ENCODE assay signal across 7 mouse cellular contexts in genomic region chr14:54583681-54584338, GRCm38 (mm10). TPM values are rescaled to one million over a fixed set of nuclear protein-coding genes. Genes with fewer than 3 reads are reported as not detected.
DNase-seq lines count a peak whose midpoint lies in the region; ATAC-seq and TF ChIP-seq lines count a peak whose summit lies in the region.

No protein-coding gene starts in this region.

- H3K36me3 ChIP-seq in testis, adult 2 months (ENCODE audit: control insufficient read depth, insufficient read depth, low read length): no peaks in the 10 kb centered on the region
- peaks cover 21% of the 10 kb centered on the region for H3K36me3 ChIP-seq in intestine, embryonic 14.5 days (ENCODE audit: control insufficient read depth, insufficient read depth, low read length)
- peaks cover 25% of the 10 kb centered on the region; the same call in 1 of the 2 replicates for H3K36me3 ChIP-seq in lung, embryonic 15.5 days

- H3K4me3 ChIP-seq in testis, adult 2 months (ENCODE audit: control insufficient read depth, low read depth, low read length): no peak overlapping the region
- no peak overlapping the region for H3K4me3 ChIP-seq in intestine, embryonic 14.5 days (ENCODE audit: low read depth, low read length)
- H3K4me3 ChIP-seq in lung, embryonic 15.5 days: no peak overlapping the region

- H3K4me1 ChIP-seq in testis, adult 2 months (ENCODE audit: control insufficient read depth, insufficient read depth, low read length): no peaks in the 10 kb centered on the region
- peaks cover 3% of the 10 kb centered on the region; the same call in 1 of the 2 replicates for H3K4me1 ChIP-seq in intestine, embryonic 14.5 days (replicated peaks; ENCODE audit: control insufficient read depth, insufficient read depth, low read length)
- H3K4me1 ChIP-seq in lung, embryonic 15.5 days: 0 out of 2 replicates have a peak, but pooled peaks cover 2% of the 10 kb centered on the region

- peak; percentile 81 for ATAC-seq in erythroblast, adult 5-6 weeks (replicated peaks; ENCODE audit: low FRiP score, poor library complexity, severe bottlenecking)
- ATAC-seq in intestine, embryonic 14.5 days (replicated peaks; ENCODE audit: low FRiP score, low TSS enrichment, low read depth): peak; percentile 67
- ATAC-seq in lung, embryonic 15.5 days (ENCODE audit: borderline replicate concordance, extremely low read depth, low FRiP score, low TSS enrichment): peak; percentile 71; the same call in 1 of the 2 replicates

- no peak overlapping the region for H3K27ac ChIP-seq in testis, adult 2 months (ENCODE audit: control insufficient read depth, insufficient read depth, low read depth, low read length)
- H3K27ac ChIP-seq in intestine, embryonic 14.5 days (ENCODE audit: low read depth): peak overlapping the region; percentile 59
- no peak overlapping the region for H3K27ac ChIP-seq in lung, embryonic 15.5 days

- TF ChIP-seq POLR2A in testis, adult 2 months (IDR thresholded peaks at IDR 0.05; ENCODE audit: control insufficient read depth, low read depth, low read length): no peak

- no peaks in the 10 kb centered on the region for H3K27me3 ChIP-seq in testis, adult 2 months (ENCODE audit: control insufficient read depth, insufficient read depth, low read length)
- H3K27me3 ChIP-seq in intestine, embryonic 14.5 days (replicated peaks; ENCODE audit: control insufficient read depth, insufficient read depth, low read length): no peaks in the 10 kb centered on the region
- H3K27me3 ChIP-seq in lung, embryonic 15.5 days: no peaks in the 10 kb centered on the region

- TF ChIP-seq CTCF in testis, adult 2 months (IDR thresholded peaks at IDR 0.05; ENCODE audit: control insufficient read depth, insufficient read depth, insufficient replicate concordance, low read depth, low read length): peak; percentile 57; the same call in 1 of the 2 replicates

- H3K9me3 ChIP-seq in intestine, embryonic 14.5 days (ENCODE audit: control insufficient read depth, low read length): no peaks in the 10 kb centered on the region
- H3K9me3 ChIP-seq in lung, embryonic 15.5 days: no peaks in the 10 kb centered on the region

- no peak overlapping the region for H3K9ac ChIP-seq in intestine, embryonic 14.5 days (ENCODE audit: low read length)
- no peak overlapping the region for H3K9ac ChIP-seq in lung, embryonic 15.5 days

- no peak for DNase-seq in testis, postnatal 14 days (ENCODE audit: low spot score)
- peak; percentile 57 for DNase-seq in adrenal gland, postnatal 25 days
- peak; percentile 80 for DNase-seq in intestine, embryonic 14.5 days (ENCODE audit: low spot score)
- peak; percentile 69 for DNase-seq in retina, postnatal 7 days (ENCODE audit: low read depth, low spot score)

- H3K4me2 ChIP-seq in intestine, embryonic 14.5 days (ENCODE audit: low read length): 0 out of 2 replicates have a peak overlapping the region, but pooled peaks have one; percentile 3
- 0 out of 2 replicates have a peak overlapping the region, but pooled peaks have one; percentile 10 for H3K4me2 ChIP-seq in lung, embryonic 15.5 days

- 29% methylated on average over 7 of the region's 7 CpGs for WGBS in intestine, embryonic 14.5 days
- WGBS in lung, embryonic 15.5 days: 23% methylated on average over 7 of the region's 7 CpGs

RNA-seq across cellular contexts. Expression of gene Ajuba, which starts 6.5 kb away (rescaled TPM):
- 10.0 and 12.5 TPM in 2 replicates for polyA plus RNA-seq in testis, adult 2 months (2012; rRNA removed)
- 19.6 and 24.2 TPM in 2 replicates for total RNA-seq in adrenal gland, postnatal 25 days (2021)
- total RNA-seq in erythroblast, adult 5-6 weeks (2015; ENCODE audit: low replicate concordance): not detected in 2 replicates
- 0.85 TPM in 1 of 2 replicates, not detected in the other for total RNA-seq in erythroblast, adult 5-6 weeks (2017; ENCODE audit: low replicate concordance)
- 14.5 and 19.0 TPM in 2 replicates for polyA plus RNA-seq in intestine, embryonic 14.5 days (2014; fragmentation: Nextera tagmentation; extraction: Ambion mirVana)
- 49.0 and 52.8 TPM in 2 replicates for polyA plus RNA-seq in lung, embryonic 15.5 days (2015; fragmentation: Nextera tagmentation; extraction: Ambion mirVana)

RNA-seq across cellular contexts. Expression of gene 4931414P19Rik, which starts 22.0 kb away (rescaled TPM):
- 2.1 and 3.5 TPM in 2 replicates for polyA plus RNA-seq in testis, adult 2 months (2012; rRNA removed)
- total RNA-seq in adrenal gland, postnatal 25 days (2021): 7.9 and 12.2 TPM in 2 replicates
- 1.3 and 4.4 TPM in 2 replicates for total RNA-seq in erythroblast, adult 5-6 weeks (2015; ENCODE audit: low replicate concordance)
- 1.0 and 1.4 TPM in 2 replicates for total RNA-seq in erythroblast, adult 5-6 weeks (2017; ENCODE audit: low replicate concordance)
- 6.6 and 7.1 TPM in 2 replicates for polyA plus RNA-seq in intestine, embryonic 14.5 days (2014; fragmentation: Nextera tagmentation; extraction: Ambion mirVana)
- polyA plus RNA-seq in lung, embryonic 15.5 days (2015; fragmentation: Nextera tagmentation; extraction: Ambion mirVana): 8.6 and 8.8 TPM in 2 replicates

RNA-seq across cellular contexts. Expression of gene Haus4, which starts 29.4 kb away (rescaled TPM):
- 107 and 125 TPM in 2 replicates for polyA plus RNA-seq in testis, adult 2 months (2012; rRNA removed)
- total RNA-seq in adrenal gland, postnatal 25 days (2021): 29.5 and 32.5 TPM in 2 replicates
- 13.0 and 30.6 TPM in 2 replicates for total RNA-seq in erythroblast, adult 5-6 weeks (2015; ENCODE audit: low replicate concordance)
- 39.4 and 42.9 TPM in 2 replicates for total RNA-seq in erythroblast, adult 5-6 weeks (2017; ENCODE audit: low replicate concordance)
- 57.9 and 58.2 TPM in 2 replicates for polyA plus RNA-seq in intestine, embryonic 14.5 days (2014; fragmentation: Nextera tagmentation; extraction: Ambion mirVana)
- polyA plus RNA-seq in lung, embryonic 15.5 days (2015; fragmentation: Nextera tagmentation; extraction: Ambion mirVana): 58.1 and 68.7 TPM in 2 replicates

RNA-seq across cellular contexts. Expression of gene Psmb5, which starts 34.0 kb away (rescaled TPM):
- polyA plus RNA-seq in testis, adult 2 months (2012; rRNA removed): 87.4 and 106 TPM in 2 replicates
- total RNA-seq in adrenal gland, postnatal 25 days (2021): 360 and 367 TPM in 2 replicates
- 47.7 and 51.0 TPM in 2 replicates for total RNA-seq in erythroblast, adult 5-6 weeks (2015; ENCODE audit: low replicate concordance)
- 12.9 and 18.1 TPM in 2 replicates for total RNA-seq in erythroblast, adult 5-6 weeks (2017; ENCODE audit: low replicate concordance)
- polyA plus RNA-seq in intestine, embryonic 14.5 days (2014; fragmentation: Nextera tagmentation; extraction: Ambion mirVana): 395 and 412 TPM in 2 replicates
- polyA plus RNA-seq in lung, embryonic 15.5 days (2015; fragmentation: Nextera tagmentation; extraction: Ambion mirVana): 378 and 407 TPM in 2 replicates

RNA-seq across cellular contexts. Expression of gene Psmb11, which starts 37.4 kb away (rescaled TPM):
- polyA plus RNA-seq in testis, adult 2 months (2012; rRNA removed): 0.04 and 0.38 TPM in 2 replicates
- not detected in 2 replicates for total RNA-seq in adrenal gland, postnatal 25 days (2021)
- total RNA-seq in erythroblast, adult 5-6 weeks (2015; ENCODE audit: low replicate concordance): not detected in 2 replicates
- total RNA-seq in erythroblast, adult 5-6 weeks (2017; ENCODE audit: low replicate concordance): 0.26 TPM in 1 of 2 replicates, not detected in the other
- polyA plus RNA-seq in intestine, embryonic 14.5 days (2014; fragmentation: Nextera tagmentation; extraction: Ambion mirVana): not detected in 2 replicates
- polyA plus RNA-seq in lung, embryonic 15.5 days (2015; fragmentation: Nextera tagmentation; extraction: Ambion mirVana): 0.94 and 4.7 TPM in 2 replicates
